Mouse (Mus musculus) lung, postnatal 0 days (tissue): ENCODE results near the gene Usp11. TPM values are rescaled to one million over a fixed set of nuclear protein-coding genes. Genes with fewer than 3 reads are reported as not detected.

ENCODE experiments used
- ATAC-seq: fragments of 200-750 bp; cut with Nextera tagmentation; 2 replicates; pipeline ENCODE4 v1.8.0; 2017; ENCODE audit warnings: moderate library complexity
- DNase-seq: peaks from one replicate; pipeline ENCODE4 v3.0.0-alpha.2; 2016; ENCODE audit warnings: low spot score
- H3K27ac ChIP-seq: fragments of 300-500 bp; sonication (generic); 2 replicates; pipeline ENCODE4 v1.5.1; 2014; ENCODE audit warnings: antibody characterized with exemption, mild to moderate bottlenecking, low read length, mixed read lengths
- H3K27me3 ChIP-seq: fragments of 300-500 bp; sonication (generic); replicated peaks from 2 replicates; pipeline ENCODE4 v1.6.1; 2014; ENCODE audit warnings: low read length, mixed read lengths; ENCODE audit not compliant: insufficient read depth
- H3K36me3 ChIP-seq: fragments of 300-500 bp; sonication (generic); 2 replicates; pipeline ENCODE4 v1.6.1; 2014; ENCODE audit warnings: low read length, mixed read lengths; ENCODE audit not compliant: insufficient read depth
- H3K4me1 ChIP-seq: fragments of 300-500 bp; sonication (generic); 2 replicates; pipeline ENCODE4 v1.6.1; 2014; ENCODE audit warnings: antibody characterized with exemption, low read depth, low read length, mixed read lengths; ENCODE audit not compliant: insufficient read depth
- H3K4me2 ChIP-seq: fragments of 300-500 bp; sonication (generic); replicated peaks from 2 replicates; pipeline ENCODE4 v1.6.1; 2014; ENCODE audit warnings: low read depth, mild to moderate bottlenecking, low read length, moderate library complexity, mixed read lengths
- H3K4me3 ChIP-seq: fragments of 300-500 bp; sonication (generic); 2 replicates; pipeline ENCODE4 v1.5.1; 2014; ENCODE audit warnings: low read depth, low read length
- H3K9ac ChIP-seq: fragments of 300-500 bp; sonication (generic); replicated peaks from 2 replicates; pipeline ENCODE4 v1.6.1; 2014; ENCODE audit warnings: low read depth, mild to moderate bottlenecking
- H3K9me3 ChIP-seq: fragments of 300-500 bp; sonication (generic); 2 replicates; pipeline ENCODE4 v1.6.1; 2016; ENCODE audit warnings: low read length, mixed read lengths
- CTCF ChIP-seq: IDR thresholded peaks from 2 replicates; pipeline ENCODE4 v1.5.1; 2016; ENCODE audit warnings: antibody characterized with exemption, mild to moderate bottlenecking
- EP300 ChIP-seq: IDR thresholded peaks from 2 replicates; pipeline ENCODE4 v1.6.1; 2016; ENCODE audit warnings: antibody characterized with exemption, mild to moderate bottlenecking, control low read depth
- WGBS: fragments of 180-500 bp; shearing (Covaris S2); extraction: QIAGEN DNeasy Blood & Tissue Kit; methylation state at CpG from one replicate; pipeline ENCODE4 v1.1.7; 2014; 5-methylcytosine and 5-hydroxymethylcytosine counted together
- polyA plus RNA-seq: library from polyadenylated mRNA; unstranded; fragments of >200 nt; fragmentation: Nextera tagmentation; extraction: Ambion mirVana; gene quantifications from 2 replicates; pipeline ENCODE4 v1.2.1, GENCODE M21; 2015

The Usp11 gene
- polyA plus RNA-seq, 1 experiment from 2014 or later = 6.6 TPM

DNA sequence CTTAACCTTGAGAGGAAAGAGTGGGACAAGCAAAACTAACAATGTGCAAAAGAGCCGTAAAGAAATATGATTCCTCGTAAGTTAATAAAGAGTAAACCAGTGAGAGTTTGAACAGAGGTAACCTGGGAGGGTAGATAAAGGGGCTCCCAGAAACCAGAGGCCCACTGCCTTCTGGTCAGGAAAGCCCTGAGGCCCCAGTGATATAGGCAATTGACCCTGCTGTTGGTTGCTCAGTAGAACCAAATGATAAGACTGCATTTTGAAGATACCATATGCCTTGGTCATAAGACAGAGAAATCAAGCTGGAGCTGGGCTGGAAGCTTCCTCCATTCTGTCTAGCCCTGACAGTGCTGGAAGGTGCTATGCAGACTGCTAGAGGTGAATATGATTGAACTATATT is 45.1 kb downstream of the Usp11 start:
- no peaks in the 10 kb centered on the region for H3K27me3 ChIP-seq
- no peak for DNase-seq
- no peak overlapping the region for H3K4me2 ChIP-seq
- H3K4me1 ChIP-seq = no peaks in the 10 kb centered on the region
- no peak overlapping the region for H3K4me3 ChIP-seq
- H3K9ac ChIP-seq = no peak overlapping the region
- H3K36me3 ChIP-seq = no peaks in the 10 kb centered on the region
- no peaks in the 10 kb centered on the region for H3K9me3 ChIP-seq
- ATAC-seq = no peak
- 74% methylated on average over 2 of the region's 2 CpGs for WGBS
- TF ChIP-seq EP300 (no peak), CTCF (no peak)
- no peak overlapping the region for H3K27ac ChIP-seq

DNA sequence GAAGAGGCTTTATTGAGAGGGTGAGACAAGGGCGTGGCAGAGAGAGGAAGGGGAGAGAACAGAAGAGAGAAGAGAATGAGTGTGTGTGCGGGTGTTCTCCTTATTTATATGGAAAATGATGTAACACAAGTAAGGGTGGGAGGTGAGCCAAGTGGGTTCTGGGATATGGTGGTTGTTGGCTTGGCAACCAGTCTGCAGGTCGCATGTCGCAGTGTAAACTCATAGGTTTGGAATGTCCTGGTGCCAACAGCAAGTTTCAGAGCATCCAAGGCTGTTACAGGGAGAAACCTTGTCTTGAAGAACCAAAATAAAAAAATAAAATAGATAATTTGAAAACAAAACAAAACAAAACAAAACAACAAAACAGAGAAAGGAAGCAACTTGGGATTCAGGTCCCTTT is 57.5 kb downstream of the Usp11 start:
- Histone ChIP-seq H3K27ac (no peak overlapping the region), H3K9me3 (no peaks in the 10 kb centered on the region), H3K9ac (no peak overlapping the region), H3K4me1 (no peaks in the 10 kb centered on the region), H3K4me3 (no peak overlapping the region), H3K36me3 (no peaks in the 10 kb centered on the region), H3K4me2 (no peak overlapping the region), H3K27me3 (no peaks in the 10 kb centered on the region)
- ATAC-seq (no peak), DNase-seq (no peak)
- WGBS = 68% methylated on average over 4 of the region's 4 CpGs
- TF ChIP-seq CTCF (no peak), EP300 (no peak)

Other genes starting within 250 kb of the Usp11 start
- 2.3 and 2.7 TPM in 2 replicates for gene Rgn, start 154.1 kb upstream of the Usp11 start, polyA plus RNA-seq
- 27.2 and 27.3 TPM in 2 replicates for gene Rbm10, start 86.4 kb upstream of the Usp11 start, polyA plus RNA-seq
- 266 and 277 TPM in 2 replicates for gene Ndufb11, start 86.3 kb upstream of the Usp11 start, polyA plus RNA-seq
- gene Uba1, start 45.6 kb upstream of the Usp11 start, polyA plus RNA-seq = 78.4 and 83.5 TPM in 2 replicates
- gene Cdk16, start 16.0 kb upstream of the Usp11 start, polyA plus RNA-seq = 58.1 and 60.3 TPM in 2 replicates
- 73.8 and 74.4 TPM in 2 replicates for gene Araf, start 93.9 kb downstream of the Usp11 start, polyA plus RNA-seq
- gene Timp1, start 166.3 kb downstream of the Usp11 start, polyA plus RNA-seq = 20.2 and 26.5 TPM in 2 replicates
- gene Syn1, start 217.1 kb downstream of the Usp11 start, polyA plus RNA-seq = 0.05 TPM in 1 of 2 replicates, not detected in the other
- 11.3 and 14.3 TPM in 2 replicates for gene Cfp, start 227.6 kb downstream of the Usp11 start, polyA plus RNA-seq
- 5.2 and 5.7 TPM in 2 replicates for gene Elk1, start 246.7 kb downstream of the Usp11 start, polyA plus RNA-seq